Mouse (Mus musculus): Measurements from ENCODE around the gene Tnxb.

- TF ChIP-seq CTCF (IDR thresholded peaks at IDR 0.05; ENCODE audit: insufficient read depth, low read depth, low read length) (no peak), POLR2A (IDR thresholded peaks at IDR 0.05; ENCODE audit: insufficient read depth, low read depth, low read length) (no peak)
Observed at GRCm38 (mm10) chr17:34659181-34659896, 11.0 kb upstream of the Tnxb start.

Data from olfactory bulb, adult 2 months (tissue).